Mouse (Mus musculus) central nervous system, embryonic 11.5 days (tissue): Measurements from ENCODE around the gene Zmynd12. TPM values are rescaled to one million over a fixed set of nuclear protein-coding genes. Genes with fewer than 3 reads are reported as not detected.

Source experiments
- polyA plus RNA-seq: library from polyadenylated mRNA; depleted of rRNA; stranded (reverse); fragments of >200 nt; gene quantifications from 2 replicates; pipeline ENCODE4 v1.2.3, GENCODE M21; 2012; rRNA removed

Zmynd12 gene
- 0.09 and 0.16 TPM in 2 replicates for polyA plus RNA-seq

GRCm38 (mm10) chr4:119422294-119422964 is at the start of gene Zmynd12, which contains the start of gene Ppcs:
Zmynd12 (plus strand) TSS chr4:119422814.
Ppcs (minus strand) TSS chr4:119422420.

GRCm38 (mm10) chr4:119415072-119415753 is 7.4 kb upstream of the Zmynd12 start, which contains the start of gene Ccdc30:
Ccdc30 (minus strand) TSS chr4:119415521.

GRCm38 (mm10) chr4:119492291-119492932 is 69.8 kb downstream of the Zmynd12 start, which contains the start of gene Rimkla:
Rimkla (minus strand) TSS chr4:119492628.

Other genes with a start within 250 kb of the Zmynd12 start
- gene Zfp691, start 248.6 kb upstream of the Zmynd12 start, polyA plus RNA-seq: 9.7 and 14.4 TPM in 2 replicates
- gene Ermap, start 232.8 kb upstream of the Zmynd12 start, polyA plus RNA-seq: 19.8 and 21.1 TPM in 2 replicates
- gene Svbp, start 227.5 kb upstream of the Zmynd12 start, polyA plus RNA-seq: 94.0 and 96.6 TPM in 2 replicates
- 0.08 and 0.22 TPM in 2 replicates for gene Tmem269, start 204.6 kb upstream of the Zmynd12 start, polyA plus RNA-seq
- gene AU022252, start 190.1 kb upstream of the Zmynd12 start, polyA plus RNA-seq: 13.9 and 18.3 TPM in 2 replicates
- 33.3 and 35.2 TPM in 2 replicates for gene P3h1, start 189.9 kb upstream of the Zmynd12 start, polyA plus RNA-seq
- gene Cldn19, start 167.4 kb upstream of the Zmynd12 start, polyA plus RNA-seq: 0.13 and 0.27 TPM in 2 replicates
- 896 and 955 TPM in 2 replicates for gene Ybx1, start 128.2 kb upstream of the Zmynd12 start, polyA plus RNA-seq
- 113 and 127 TPM in 2 replicates for gene Ppih, start 102.3 kb upstream of the Zmynd12 start, polyA plus RNA-seq
- gene Ccdc30, start 7.3 kb upstream of the Zmynd12 start, polyA plus RNA-seq: 6.0 and 9.9 TPM in 2 replicates
- gene Ppcs, start 394 bp upstream of the Zmynd12 start, polyA plus RNA-seq: 12.4 and 13.1 TPM in 2 replicates
- gene Rimkla, start 69.8 kb downstream of the Zmynd12 start, polyA plus RNA-seq: 2.8 and 3.7 TPM in 2 replicates
- 16.8 and 29.2 TPM in 2 replicates for gene Foxj3, start 114.2 kb downstream of the Zmynd12 start, polyA plus RNA-seq
- gene Frg2f1, start 116.7 kb downstream of the Zmynd12 start, polyA plus RNA-seq: 3.8 and 4.1 TPM in 2 replicates
- gene Guca2a, start 214.9 kb downstream of the Zmynd12 start, polyA plus RNA-seq: not detected in 2 replicates
- 0.10 TPM in 1 of 2 replicates, not detected in the other for gene Guca2b, start 236.1 kb downstream of the Zmynd12 start, polyA plus RNA-seq